Mouse (Mus musculus) induced T-regulatory cell, adult 2 months (primary cell): ENCODE data around the gene Akap14.

Experiments
- DNase-seq: peaks from one replicate; pipeline ENCODE4 v3.0.0-alpha.2; 2012; ENCODE audit warnings: low read depth

Gene Akap14

GRCm38 (mm10) chrX:37103826-37104225 is 64.8 kb downstream of the Akap14 start:
- DNase-seq = peak; percentile 32
